ENCODE assay signal across 8 mouse cellular contexts in genomic region chr11:117349429-117350363, GRCm38 (mm10).
DNase-seq lines count a peak whose midpoint lies in the region; ATAC-seq and TF ChIP-seq lines count a peak whose summit lies in the region.

No protein-coding gene starts in this region.

- no peak for DNase-seq in heart, postnatal 0 days (ENCODE audit: low spot score)
- no peak for DNase-seq in heart, postnatal 10 days
- peak; percentile 45 for DNase-seq in Muller cell, postnatal 12 days (ENCODE audit: inconsistent ontology term)
- DNase-seq in induced T-regulatory cell, adult 2 months (ENCODE audit: low read depth), result peak; percentile 74
- no peak for DNase-seq in c-Kit-positive CD71-positive TER-119-positive erythroid progenitor cells, embryonic 14.5 days (ENCODE audit: low spot score)
- DNase-seq in left cerebral cortex, adult 2 months (ENCODE audit: extremely low spot score in 1 of 2, low spot score in 2 of 2), result no peak
- DNase-seq in cerebellum, adult 9-11 months, result no peak

- TF ChIP-seq CTCF in heart, postnatal 0 days (IDR thresholded peaks at IDR 0.05; ENCODE audit: low read depth), result no peak
- TF ChIP-seq CTCF in left cerebral cortex, adult 2 months (IDR thresholded peaks at IDR 0.05), result no peak

- peaks cover 26% of the 10 kb centered on the region for H3K36me3 ChIP-seq in heart, postnatal 0 days (replicated peaks; ENCODE audit: control insufficient read depth, insufficient read depth, low read length)
- H3K36me3 ChIP-seq in neural tube, embryonic 12.5 days, result peaks cover 38% of the 10 kb centered on the region

- intact Hi-C loops in heart, postnatal 10 days (cut with DNase I), result loop anchor here (2.0 kb wide), 1 partner anchor 17 kb away; no protein-coding TSS in a partner anchor
- intact Hi-C loops in left cerebral cortex, adult 2 months (cut with DNase I), result no loop called here

- peaks cover 33% of the 10 kb centered on the region for H3K4me1 ChIP-seq in heart, postnatal 0 days (ENCODE audit: control insufficient read depth, insufficient read depth)
- peaks cover 59% of the 10 kb centered on the region for H3K4me1 ChIP-seq in neural tube, embryonic 12.5 days

- H3K9me3 ChIP-seq in heart, postnatal 0 days (replicated peaks; ENCODE audit: control insufficient read depth, low read length), result no peaks in the 10 kb centered on the region
- H3K9me3 ChIP-seq in neural tube, embryonic 12.5 days, result no peaks in the 10 kb centered on the region

- 0 out of 2 replicates have a peak overlapping the region, but pooled peaks have one; percentile 3 for H3K4me2 ChIP-seq in heart, postnatal 0 days (ENCODE audit: low read depth, low read length)
- peak overlapping the region; percentile 29 for H3K4me2 ChIP-seq in neural tube, embryonic 12.5 days (replicated peaks)

- H3K27ac ChIP-seq in heart, postnatal 0 days (ENCODE audit: low read depth), result peak overlapping the region; percentile 56; the same call in 1 of the 2 replicates
- no peak overlapping the region for H3K27ac ChIP-seq in neural tube, embryonic 12.5 days
- no peak overlapping the region for H3K27ac ChIP-seq in left cerebral cortex, adult 2 months

- no peak overlapping the region for H3K9ac ChIP-seq in heart, postnatal 0 days (replicated peaks; ENCODE audit: low read depth, low read length)
- peak overlapping the region; percentile 33; the same call in 1 of the 2 replicates for H3K9ac ChIP-seq in neural tube, embryonic 12.5 days

- WGBS in heart, postnatal 0 days, result 57% methylated on average over 20 of the region's 20 CpGs
- WGBS in neural tube, embryonic 12.5 days, result 28% methylated on average over 20 of the region's 20 CpGs

- no peak for TF ChIP-seq EP300 in heart, postnatal 0 days (IDR thresholded peaks at IDR 0.05; ENCODE audit: low read depth)

- no peak overlapping the region for H3K4me3 ChIP-seq in heart, postnatal 0 days (ENCODE audit: low read depth, low read length)
- no peak overlapping the region for H3K4me3 ChIP-seq in neural tube, embryonic 12.5 days
- no peak overlapping the region for H3K4me3 ChIP-seq in left cerebral cortex, adult 2 months

- no peak for ATAC-seq in heart, postnatal 0 days (ENCODE audit: insufficient read depth, low read depth)
- no peak for ATAC-seq in neural tube, embryonic 12.5 days (ENCODE audit: low FRiP score, low read depth)

- no peaks in the 10 kb centered on the region for H3K27me3 ChIP-seq in heart, postnatal 0 days (ENCODE audit: control insufficient read depth, insufficient read depth, low read length)
- H3K27me3 ChIP-seq in neural tube, embryonic 12.5 days (replicated peaks), result no peaks in the 10 kb centered on the region

Comparison
In these comparisons a context has a peak if more than half of its experiments do, and no peak if none do; other contexts are left out.
1. DNase-seq: peak in Muller cell, postnatal 12 days (single experiment) and induced T-regulatory cell, adult 2 months (single experiment); none in heart, postnatal 0 days (single experiment), heart, postnatal 10 days (0 of 2), c-Kit-positive CD71-positive TER-119-positive erythroid progenitor cells, embryonic 14.5 days (single experiment), left cerebral cortex, adult 2 months (0 of 2) and cerebellum, adult 9-11 months (single experiment).